Comparison of ENCODE assay signal across 9 mouse cellular contexts in the genomic region with DNA sequence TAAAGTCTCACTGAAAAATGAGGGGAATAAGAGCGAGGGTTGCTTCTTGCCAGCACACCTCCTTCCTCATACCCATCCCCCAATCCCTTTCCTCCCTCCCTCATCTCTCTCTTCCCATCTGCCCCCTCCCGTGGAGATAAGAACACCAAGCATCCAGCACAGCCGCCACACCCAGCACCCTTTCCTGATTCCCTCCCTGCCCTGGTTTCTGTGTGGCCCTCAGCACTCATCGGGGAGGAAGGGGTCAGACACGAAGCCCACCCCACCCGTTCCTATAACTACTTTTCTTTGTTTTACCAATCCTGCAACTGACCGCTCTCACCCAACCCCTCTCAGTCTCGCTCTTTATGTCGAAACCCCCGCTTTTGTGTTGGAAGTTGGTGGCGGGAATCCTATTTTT.
DNase-seq lines count a peak whose midpoint lies in the region; ATAC-seq lines count a peak whose summit lies in the region.
"Had no signal": no experiment of that assay in that cellular context is flagged by ENCODE, and none has a peak within 500 bp of the region (broad histone marks: within the 10 kb centered on the region; RNA-seq: fewer than 3 reads in every experiment).

No protein-coding gene starts in this region.

- 19% methylated on average over 11 of the region's 11 CpGs for whole genome bisulfite sequencing in kidney, embryonic 15.5 days
- WGBS in embryonic facial prominence, embryonic 11.5 days: 12% methylated on average over 11 of the region's 11 CpGs
- WGBS in hindbrain, embryonic 12.5 days: 9% methylated on average over 11 of the region's 11 CpGs
- WGBS in midbrain, embryonic 15.5 days: 7% methylated on average over 11 of the region's 11 CpGs

- ATAC-seq in kidney, embryonic 15.5 days (replicated peaks; ENCODE audit: low FRiP score): 0 out of 2 replicates have a peak, but pooled peaks have one; percentile 29
- ATAC-seq in embryonic facial prominence, embryonic 11.5 days (replicated peaks; ENCODE audit: insufficient number of reproducible peaks, low FRiP score, low TSS enrichment, low read depth): 0 out of 2 replicates have a peak, but pooled peaks have one; percentile 65
- ATAC-seq in hindbrain, embryonic 12.5 days (ENCODE audit: low FRiP score): no peak
- ATAC-seq in midbrain, embryonic 15.5 days (replicated peaks): no peak

- no peaks in the 10 kb centered on the region for H3K27me3 ChIP-seq in kidney, embryonic 15.5 days
- no peaks in the 10 kb centered on the region for H3K27me3 ChIP-seq in embryonic facial prominence, embryonic 11.5 days (ENCODE audit: control insufficient read depth, insufficient read depth, low read length)
- H3K27me3 ChIP-seq in hindbrain, embryonic 12.5 days: 0 out of 2 replicates have a peak, but pooled peaks cover 3% of the 10 kb centered on the region
- no peaks in the 10 kb centered on the region for H3K27me3 ChIP-seq in midbrain, embryonic 15.5 days (replicated peaks)

- DNase-seq in kidney, adult 11 months: no peak
- peak; percentile 40 for DNase-seq in embryonic facial prominence, embryonic 11.5 days (ENCODE audit: low spot score)
- no peak for DNase-seq in thymus, postnatal 14 days
- no peak for DNase-seq in layer of hippocampus, postnatal 36 days
- DNase-seq in cerebellum, postnatal 36 days: no peak

- H3K4me1 ChIP-seq in kidney, embryonic 15.5 days: peaks cover 16% of the 10 kb centered on the region
- H3K4me1 ChIP-seq in embryonic facial prominence, embryonic 11.5 days (ENCODE audit: control insufficient read depth, insufficient read depth, low read length): no peaks in the 10 kb centered on the region
- H3K4me1 ChIP-seq in hindbrain, embryonic 12.5 days: peaks cover 18% of the 10 kb centered on the region
- H3K4me1 ChIP-seq in midbrain, embryonic 15.5 days: peaks cover 13% of the 10 kb centered on the region

- no peaks in the 10 kb centered on the region for H3K36me3 ChIP-seq in kidney, embryonic 15.5 days
- H3K36me3 ChIP-seq in embryonic facial prominence, embryonic 11.5 days (replicated peaks; ENCODE audit: control insufficient read depth, insufficient read depth, low read depth, low read length): no peaks in the 10 kb centered on the region
- no peaks in the 10 kb centered on the region for H3K36me3 ChIP-seq in hindbrain, embryonic 12.5 days
- no peaks in the 10 kb centered on the region for H3K36me3 ChIP-seq in midbrain, embryonic 15.5 days (replicated peaks)

- peak overlapping the region; percentile 54 for H3K27ac ChIP-seq in kidney, embryonic 15.5 days
- no peak overlapping the region for H3K27ac ChIP-seq in embryonic facial prominence, embryonic 11.5 days (replicated peaks; ENCODE audit: low read depth, low read length)
- H3K27ac ChIP-seq in hindbrain, embryonic 12.5 days: no peak overlapping the region
- no peak overlapping the region for H3K27ac ChIP-seq in midbrain, embryonic 15.5 days

- peak overlapping the region; percentile 45 for H3K4me2 ChIP-seq in kidney, embryonic 15.5 days
- H3K4me2 ChIP-seq in embryonic facial prominence, embryonic 11.5 days (ENCODE audit: low read depth, low read length): no peak overlapping the region
- H3K4me2 ChIP-seq in hindbrain, embryonic 12.5 days (replicated peaks): peak overlapping the region; percentile 37
- peak overlapping the region; percentile 36 for H3K4me2 ChIP-seq in midbrain, embryonic 15.5 days

- 0 out of 2 replicates have a peak overlapping the region, but pooled peaks have one; percentile 4 for H3K9ac ChIP-seq in kidney, embryonic 15.5 days
- peak overlapping the region; percentile 40 for H3K9ac ChIP-seq in embryonic facial prominence, embryonic 11.5 days (replicated peaks; ENCODE audit: low read length)
- H3K9ac ChIP-seq in hindbrain, embryonic 12.5 days: 0 out of 2 replicates have a peak overlapping the region, but pooled peaks have one; percentile 25
- no peak overlapping the region for H3K9ac ChIP-seq in midbrain, embryonic 15.5 days

- H3K9me3 ChIP-seq in kidney, embryonic 15.5 days (replicated peaks): peaks cover 6% of the 10 kb centered on the region
- no peaks in the 10 kb centered on the region for H3K9me3 ChIP-seq in embryonic facial prominence, embryonic 11.5 days (replicated peaks; ENCODE audit: control insufficient read depth, low read length)
- peaks cover 8% of the 10 kb centered on the region; the same call in 1 of the 2 replicates for H3K9me3 ChIP-seq in hindbrain, embryonic 12.5 days (replicated peaks)
- no peaks in the 10 kb centered on the region for H3K9me3 ChIP-seq in midbrain, embryonic 15.5 days

- no peak overlapping the region for H3K4me3 ChIP-seq in kidney, embryonic 15.5 days (replicated peaks)
- H3K4me3 ChIP-seq in embryonic facial prominence, embryonic 11.5 days (ENCODE audit: low read depth, low read length): no peak overlapping the region
- H3K4me3 ChIP-seq in hindbrain, embryonic 12.5 days: no peak overlapping the region
- H3K4me3 ChIP-seq in midbrain, embryonic 15.5 days: peak overlapping the region; percentile 5
- H3K4me3 ChIP-seq: myocyte had no signal

Comparison
In these comparisons a context has a peak if more than half of its experiments do, and no peak if none do; other contexts are left out.
1. ATAC-seq: peak in kidney, embryonic 15.5 days (single experiment) and embryonic facial prominence, embryonic 11.5 days (single experiment); none in hindbrain, embryonic 12.5 days (single experiment) and midbrain, embryonic 15.5 days (single experiment).